Mouse (Mus musculus): ENCODE results near the gene Eif3f. TPM values are rescaled to one million over a fixed set of nuclear protein-coding genes. Genes with fewer than 3 reads are reported as not detected.

Eif3f gene
- polyA plus RNA-seq, 1 experiment, result 101 TPM

GRCm38 (mm10) chr7:108966742-108967362 is 32.6 kb downstream of the Eif3f start:
- 26% methylated on average over 7 of the region's 7 CpGs for WGBS
- no peak overlapping the region for H3K4me3 ChIP-seq (ENCODE audit: insufficient read depth, low read depth, low read length)
- H3K36me3 ChIP-seq (ENCODE audit: control insufficient read depth, insufficient read depth, low read length), result no peaks in the 10 kb centered on the region
- H3K27me3 ChIP-seq (replicated peaks; ENCODE audit: control insufficient read depth, insufficient read depth, low read length), result no peaks in the 10 kb centered on the region
- DNase-seq, result peak; percentile 65
- TF ChIP-seq CTCF (conservative IDR thresholded peaks at IDR 0.05; ENCODE audit: insufficient read depth, insufficient read length, low read depth, low read length) (peak; percentile 89), POLR2A (IDR thresholded peaks at IDR 0.05; ENCODE audit: low read depth, low read length) (no peak)
- no peaks in the 10 kb centered on the region for H3K4me1 ChIP-seq (ENCODE audit: control insufficient read depth, insufficient read depth, low read length)
- no peak overlapping the region for H3K27ac ChIP-seq (ENCODE audit: insufficient read depth, low read depth, low read length)

GRCm38 (mm10) chr7:108968201-108968600 is 34.0 kb downstream of the Eif3f start:
- TF ChIP-seq POLR2A (IDR thresholded peaks at IDR 0.05; ENCODE audit: low read depth, low read length), result no peak
- TF ChIP-seq CTCF (conservative IDR thresholded peaks at IDR 0.05; ENCODE audit: insufficient read depth, insufficient read length, low read depth, low read length), result no peak

DNA sequence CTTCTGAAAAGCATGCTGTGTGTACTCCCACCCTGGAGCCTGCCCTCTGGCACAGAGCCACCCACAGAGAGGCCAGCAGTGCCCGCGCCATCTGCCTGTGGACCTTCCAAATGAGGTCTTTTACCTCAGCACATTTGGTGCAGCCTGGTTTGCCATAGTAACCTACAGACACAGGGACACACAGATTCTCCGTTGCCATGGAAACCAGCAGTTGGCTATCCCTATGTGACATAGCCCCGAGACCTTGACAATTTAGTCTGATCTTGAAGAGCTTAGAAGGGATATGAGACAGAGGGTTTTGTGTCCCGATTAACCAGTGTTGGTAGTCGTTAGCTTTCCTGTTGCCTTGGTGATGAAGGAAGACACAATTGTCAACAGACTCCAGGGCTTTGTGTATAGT is 38.1 kb downstream of the Eif3f start:
- WGBS, result 65% methylated on average over 6 of the region's 6 CpGs
- no peaks in the 10 kb centered on the region for H3K27me3 ChIP-seq (replicated peaks; ENCODE audit: control insufficient read depth, insufficient read depth, low read length)
- H3K4me1 ChIP-seq (ENCODE audit: control insufficient read depth, insufficient read depth, low read length), result no peaks in the 10 kb centered on the region
- H3K4me3 ChIP-seq (ENCODE audit: insufficient read depth, low read depth, low read length), result no peak overlapping the region
- no peak for DNase-seq
- no peak for TF ChIP-seq CTCF (conservative IDR thresholded peaks at IDR 0.05; ENCODE audit: insufficient read depth, insufficient read length, low read depth, low read length)
- TF ChIP-seq POLR2A (IDR thresholded peaks at IDR 0.05; ENCODE audit: low read depth, low read length), result no peak
- no peaks in the 10 kb centered on the region for H3K36me3 ChIP-seq (ENCODE audit: control insufficient read depth, insufficient read depth, low read length)
- no peak overlapping the region for H3K27ac ChIP-seq (ENCODE audit: insufficient read depth, low read depth, low read length)

More at GRCm38 (mm10) chr7:108968201-108968600, 34.0 kb downstream of the Eif3f start:
- no peak for DNase-seq
- Histone ChIP-seq H3K4me1 (ENCODE audit: control insufficient read depth, insufficient read depth, low read length) (no peaks in the 10 kb centered on the region), H3K36me3 (ENCODE audit: control insufficient read depth, insufficient read depth, low read length) (no peaks in the 10 kb centered on the region), H3K27me3 (replicated peaks; ENCODE audit: control insufficient read depth, insufficient read depth, low read length) (no peaks in the 10 kb centered on the region), H3K27ac (ENCODE audit: insufficient read depth, low read depth, low read length) (no peak overlapping the region), H3K4me3 (ENCODE audit: insufficient read depth, low read depth, low read length) (no peak overlapping the region)
- 32% methylated on average over 6 of the region's 6 CpGs for WGBS

DNA sequence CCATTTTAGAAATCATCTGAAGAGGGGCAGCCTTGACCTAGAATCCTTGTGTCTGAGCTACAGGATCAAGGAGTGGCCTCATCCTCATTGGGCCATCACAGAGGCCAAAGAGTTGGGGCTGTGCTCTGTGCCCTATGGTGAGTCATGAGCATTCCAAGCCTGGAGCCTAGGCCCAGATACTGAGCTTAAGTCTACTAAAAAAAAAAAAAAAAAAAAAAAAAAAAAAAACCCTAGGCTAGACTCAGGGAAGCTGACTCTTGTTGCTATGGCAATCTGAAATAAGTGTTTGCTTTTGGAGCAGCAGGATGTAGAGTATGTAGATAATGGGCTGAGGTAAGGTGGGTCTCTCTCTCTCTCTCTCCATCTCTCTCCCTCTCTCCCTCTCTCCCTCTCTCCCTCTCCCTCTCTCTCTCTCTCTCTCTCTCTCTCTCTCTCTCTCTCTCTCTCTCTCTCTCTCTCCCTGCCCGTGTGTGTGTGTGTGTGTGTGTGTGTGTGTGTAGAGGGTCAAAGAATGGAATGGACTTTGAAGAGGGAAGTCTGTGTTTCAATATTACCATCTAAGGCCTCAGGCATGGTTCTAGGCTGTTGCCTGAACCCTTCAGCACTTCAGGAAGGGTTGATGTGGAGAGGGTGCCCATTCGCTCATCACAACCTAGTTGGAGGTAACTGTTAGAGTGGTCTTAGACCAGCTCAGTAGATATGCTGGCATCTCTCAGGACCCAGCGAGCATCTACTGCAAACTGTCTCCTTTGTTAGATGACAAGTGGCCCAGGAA is 51.9 kb downstream of the Eif3f start:
- no peak for TF ChIP-seq CTCF (conservative IDR thresholded peaks at IDR 0.05; ENCODE audit: insufficient read depth, insufficient read length, low read depth, low read length)
- TF ChIP-seq POLR2A (IDR thresholded peaks at IDR 0.05; ENCODE audit: low read depth, low read length), result no peak
- WGBS, result 84% methylated on average over 3 of the region's 3 CpGs
- Histone ChIP-seq H3K27me3 (replicated peaks; ENCODE audit: control insufficient read depth, insufficient read depth, low read length) (no peaks in the 10 kb centered on the region), H3K27ac (ENCODE audit: insufficient read depth, low read depth, low read length) (no peak overlapping the region), H3K4me3 (ENCODE audit: insufficient read depth, low read depth, low read length) (no peak overlapping the region), H3K4me1 (ENCODE audit: control insufficient read depth, insufficient read depth, low read length) (no peaks in the 10 kb centered on the region), H3K36me3 (ENCODE audit: control insufficient read depth, insufficient read depth, low read length) (no peaks in the 10 kb centered on the region)
- no peak for DNase-seq

GRCm38 (mm10) chr7:108991207-108991606 is 57.0 kb downstream of the Eif3f start:
- Histone ChIP-seq H3K36me3 (ENCODE audit: control insufficient read depth, insufficient read depth, low read length) (no peaks in the 10 kb centered on the region), H3K27me3 (replicated peaks; ENCODE audit: control insufficient read depth, insufficient read depth, low read length) (no peaks in the 10 kb centered on the region), H3K4me1 (ENCODE audit: control insufficient read depth, insufficient read depth, low read length) (no peaks in the 10 kb centered on the region), H3K4me3 (ENCODE audit: insufficient read depth, low read depth, low read length) (no peak overlapping the region), H3K27ac (ENCODE audit: insufficient read depth, low read depth, low read length) (no peak overlapping the region)
- WGBS, result 81% methylated on average over 9 of the region's 9 CpGs
- DNase-seq, result no peak
- TF ChIP-seq CTCF (conservative IDR thresholded peaks at IDR 0.05; ENCODE audit: insufficient read depth, insufficient read length, low read depth, low read length), result no peak
- TF ChIP-seq POLR2A (IDR thresholded peaks at IDR 0.05; ENCODE audit: low read depth, low read length), result no peak

Other genes starting within 250 kb of the Eif3f start
- not detected in 2 replicates for gene Olfr512, start 221.1 kb upstream of the Eif3f start, polyA plus RNA-seq (2012; rRNA removed)
- not detected in 2 replicates for gene Olfr513, start 183.4 kb upstream of the Eif3f start, polyA plus RNA-seq (2012; rRNA removed)
- gene Olfr514, start 108.4 kb upstream of the Eif3f start, polyA plus RNA-seq (2012; rRNA removed), result not detected in 2 replicates
- gene Olfr516, start 83.9 kb upstream of the Eif3f start, polyA plus RNA-seq (2012; rRNA removed), result not detected in 2 replicates
- not detected in 2 replicates for gene Olfr517, start 62.0 kb upstream of the Eif3f start, polyA plus RNA-seq (2012; rRNA removed)
- not detected in 2 replicates for gene Olfr518, start 49.4 kb upstream of the Eif3f start, polyA plus RNA-seq (2012; rRNA removed)
- not detected in 2 replicates for gene Olfr519, start 40.0 kb upstream of the Eif3f start, polyA plus RNA-seq (2012; rRNA removed)
- 0.03 TPM in 2 replicates for gene Nlrp10, start 4.2 kb upstream of the Eif3f start, polyA plus RNA-seq (2012; rRNA removed)
- gene Tub, start 15.9 kb downstream of the Eif3f start, polyA plus RNA-seq (2012; rRNA removed), result 0.31 and 0.52 TPM in 2 replicates
- 0.63 and 0.79 TPM in 2 replicates for gene Ric3, start 148.9 kb downstream of the Eif3f start, polyA plus RNA-seq (2012; rRNA removed)
- gene Lmo1, start 240.8 kb downstream of the Eif3f start, polyA plus RNA-seq (2012; rRNA removed), result 8.5 and 9.6 TPM in 2 replicates